Mouse (Mus musculus): ENCODE measurements around the gene Arntl. TPM values are rescaled to one million over a fixed set of nuclear protein-coding genes. Genes with fewer than 3 reads are reported as not detected.
A peak's percentile ranks its signal among the peaks of the same experiment; 100 is the strongest.

Arntl gene
- polyA plus RNA-seq (2014; fragmentation: Nextera tagmentation; extraction: Ambion mirVana): 12.3 and 14.1 TPM in 2 replicates

DNA sequence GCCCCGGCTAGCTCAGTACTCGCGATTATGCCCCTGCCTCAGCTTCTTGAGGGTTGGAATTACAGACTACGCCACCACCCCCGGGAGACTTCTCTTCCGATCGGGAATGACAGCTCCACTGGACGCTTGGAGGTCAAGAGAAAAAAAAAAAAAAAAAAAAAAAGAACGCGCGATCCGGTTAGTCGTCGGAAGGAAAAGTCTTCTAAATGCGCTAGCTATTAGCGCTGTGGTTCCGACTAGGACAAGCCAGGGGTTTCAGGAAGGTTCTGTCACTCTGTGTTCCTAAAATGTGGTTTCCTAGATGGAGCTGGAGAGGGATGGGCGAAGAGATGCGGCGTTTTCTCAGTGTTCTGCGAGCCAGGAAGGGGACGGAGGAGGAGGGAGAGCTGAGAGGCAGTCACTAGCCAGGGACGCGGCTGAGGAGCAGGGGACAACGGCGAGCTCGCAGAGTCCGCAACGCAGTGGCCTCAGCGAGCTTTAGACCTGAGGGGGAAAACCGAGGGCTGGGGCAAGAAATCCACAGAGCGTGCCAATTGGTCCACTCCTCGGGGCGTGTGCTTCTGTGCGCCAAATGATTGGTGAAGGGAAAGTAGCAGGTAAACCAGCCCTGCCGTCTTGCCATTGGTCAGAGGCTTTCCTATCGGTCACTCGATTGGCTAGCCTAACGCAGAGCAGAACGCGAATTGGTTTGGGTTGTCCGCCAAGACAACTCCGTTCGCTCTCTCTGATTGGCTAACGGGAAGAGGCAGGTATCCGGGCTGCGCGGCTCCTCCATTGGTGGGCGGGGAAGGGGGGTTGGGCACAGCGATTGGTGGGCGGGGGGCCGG lies at the start of gene Arntl:
Gene Arntl (plus strand): TSS at position 822 of the 827 bp plus-strand sequence.
- peak within 1 kb of the TSS; percentile 80 for H3K4me2 ChIP-seq (ENCODE audit: low read length)
- peaks cover 9% of the 10 kb centered on the region for H3K4me1 ChIP-seq (ENCODE audit: control insufficient read depth, insufficient read depth, low read length)
- H3K27ac ChIP-seq (ENCODE audit: low read depth, low read length): peak within 1 kb of the TSS; percentile 68; the same call in 1 of the 2 replicates
- H3K36me3 ChIP-seq (ENCODE audit: control insufficient read depth, insufficient read depth, low read length): no peaks in the 10 kb centered on the region
- DNase-seq (ENCODE audit: low spot score) (peak; percentile 100), ATAC-seq (peak; percentile 98)
- WGBS: under 1% methylated on average over 52 of the region's 52 CpGs
- peak within 1 kb of the TSS; percentile 74 for H3K9ac ChIP-seq (ENCODE audit: low read length)
- H3K4me3 ChIP-seq (ENCODE audit: low read depth, low read length): peak within 1 kb of the TSS; percentile 74
- no peaks in the 10 kb centered on the region for H3K9me3 ChIP-seq (replicated peaks; ENCODE audit: control insufficient read depth, low read length)
- H3K27me3 ChIP-seq (replicated peaks; ENCODE audit: control insufficient read depth, insufficient read depth, low read length): peaks cover 18% of the 10 kb centered on the region

DNA sequence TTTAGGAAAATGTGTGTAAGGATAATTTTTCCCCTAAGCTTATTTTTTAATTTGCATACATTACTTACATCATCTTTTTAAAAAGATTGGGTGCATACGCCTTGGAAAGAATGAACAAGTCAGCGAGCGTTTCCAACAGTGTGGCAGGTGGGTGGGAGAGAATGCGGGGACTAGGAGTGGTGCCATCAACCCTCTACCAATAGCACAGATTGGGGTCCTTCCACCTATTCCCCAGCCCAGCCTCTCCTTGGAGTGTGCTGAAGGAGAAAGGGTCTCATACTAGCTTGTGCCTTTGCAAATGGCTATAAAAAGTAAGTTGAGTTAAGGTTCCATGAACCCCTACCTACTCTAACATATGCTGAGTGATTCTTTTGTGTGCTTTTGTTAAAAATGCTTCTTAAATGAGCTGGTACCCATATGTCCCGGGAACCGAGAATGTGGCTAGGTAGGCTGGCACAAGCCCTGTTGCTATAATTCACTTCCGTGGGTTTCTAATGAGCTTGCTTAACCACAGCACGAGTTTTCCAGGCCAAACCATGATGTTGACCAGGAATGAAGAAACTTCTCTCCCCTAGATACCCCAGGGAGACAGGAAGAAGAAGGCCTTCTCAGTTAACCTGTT lies 46.1 kb upstream of the Arntl start:
- H3K4me2 ChIP-seq (ENCODE audit: low read length): no peak overlapping the region
- H3K36me3 ChIP-seq (ENCODE audit: control insufficient read depth, insufficient read depth, low read length): no peaks in the 10 kb centered on the region
- H3K4me1 ChIP-seq (ENCODE audit: control insufficient read depth, insufficient read depth, low read length): peaks cover 6% of the 10 kb centered on the region; the same call in 1 of the 2 replicates
- ATAC-seq (no peak), DNase-seq (ENCODE audit: low spot score) (no peak)
- no peaks in the 10 kb centered on the region for H3K9me3 ChIP-seq (replicated peaks; ENCODE audit: control insufficient read depth, low read length)
- H3K9ac ChIP-seq (ENCODE audit: low read length): no peak overlapping the region
- no peak overlapping the region for H3K27ac ChIP-seq (ENCODE audit: low read depth, low read length)
- 89% methylated on average over 8 of the region's 8 CpGs for WGBS
- H3K27me3 ChIP-seq (replicated peaks; ENCODE audit: control insufficient read depth, insufficient read depth, low read length): no peaks in the 10 kb centered on the region
- no peak overlapping the region for H3K4me3 ChIP-seq (ENCODE audit: low read depth, low read length)

DNA sequence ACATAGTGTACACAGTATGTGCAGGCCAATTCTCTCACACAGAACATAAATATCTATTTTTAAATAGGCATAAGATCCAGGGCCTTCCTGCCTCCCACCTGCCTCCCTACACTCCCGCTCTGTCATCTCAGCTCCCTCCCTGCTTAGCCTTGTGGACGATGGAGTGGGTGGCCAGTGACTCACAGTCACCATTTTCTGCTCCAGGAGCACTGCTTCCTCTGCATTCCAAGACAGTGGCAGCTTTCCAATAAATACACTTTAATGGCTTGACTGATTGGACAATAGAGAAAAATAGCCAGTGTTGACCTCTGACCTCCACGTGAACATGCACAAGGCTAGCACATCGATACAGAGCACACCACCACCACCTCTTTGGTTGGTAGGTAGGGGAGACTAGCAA lies 42.5 kb upstream of the Arntl start:
- 85% methylated on average over 4 of the region's 4 CpGs for WGBS
- Histone ChIP-seq H3K36me3 (ENCODE audit: control insufficient read depth, insufficient read depth, low read length) (no peaks in the 10 kb centered on the region), H3K4me2 (ENCODE audit: low read length) (no peak overlapping the region), H3K27me3 (replicated peaks; ENCODE audit: control insufficient read depth, insufficient read depth, low read length) (no peaks in the 10 kb centered on the region), H3K27ac (ENCODE audit: low read depth, low read length) (no peak overlapping the region), H3K4me3 (ENCODE audit: low read depth, low read length) (no peak overlapping the region), H3K9me3 (replicated peaks; ENCODE audit: control insufficient read depth, low read length) (no peaks in the 10 kb centered on the region), H3K4me1 (ENCODE audit: control insufficient read depth, insufficient read depth, low read length) (no peaks in the 10 kb centered on the region), H3K9ac (ENCODE audit: low read length) (no peak overlapping the region)
- DNase-seq (ENCODE audit: low spot score): no peak
- no peak for ATAC-seq

DNA sequence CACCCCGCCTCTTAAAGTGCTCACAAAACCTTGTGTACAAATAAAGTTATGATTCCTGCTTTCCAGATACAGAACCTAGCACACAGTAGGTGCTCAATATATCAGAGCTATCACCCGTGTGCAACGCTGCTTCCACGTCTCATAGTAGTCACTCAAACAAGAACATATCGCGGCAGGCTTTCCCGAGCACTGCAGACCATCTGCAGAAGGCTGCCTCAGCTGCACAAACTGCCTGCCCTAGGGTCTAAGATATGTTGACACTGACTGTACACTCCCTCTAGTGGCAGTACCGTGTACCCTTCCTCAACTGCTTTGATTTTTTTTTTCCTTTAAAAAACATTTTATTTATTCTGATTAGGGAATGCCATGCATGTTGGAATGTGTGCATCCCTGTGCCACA lies 40.2 kb upstream of the Arntl start:
- no peak overlapping the region for H3K4me3 ChIP-seq (ENCODE audit: low read depth, low read length)
- H3K36me3 ChIP-seq (ENCODE audit: control insufficient read depth, insufficient read depth, low read length): no peaks in the 10 kb centered on the region
- H3K9ac ChIP-seq (ENCODE audit: low read length): no peak overlapping the region
- H3K9me3 ChIP-seq (replicated peaks; ENCODE audit: control insufficient read depth, low read length): no peaks in the 10 kb centered on the region
- H3K4me1 ChIP-seq (ENCODE audit: control insufficient read depth, insufficient read depth, low read length): no peaks in the 10 kb centered on the region
- DNase-seq (ENCODE audit: low spot score): peak; percentile 85
- WGBS: 49% methylated on average over 8 of the region's 8 CpGs
- no peak overlapping the region for H3K4me2 ChIP-seq (ENCODE audit: low read length)
- no peaks in the 10 kb centered on the region for H3K27me3 ChIP-seq (replicated peaks; ENCODE audit: control insufficient read depth, insufficient read depth, low read length)
- ATAC-seq: peak; percentile 67; the same call in 1 of the 2 replicates
- no peak overlapping the region for H3K27ac ChIP-seq (ENCODE audit: low read depth, low read length)

DNA sequence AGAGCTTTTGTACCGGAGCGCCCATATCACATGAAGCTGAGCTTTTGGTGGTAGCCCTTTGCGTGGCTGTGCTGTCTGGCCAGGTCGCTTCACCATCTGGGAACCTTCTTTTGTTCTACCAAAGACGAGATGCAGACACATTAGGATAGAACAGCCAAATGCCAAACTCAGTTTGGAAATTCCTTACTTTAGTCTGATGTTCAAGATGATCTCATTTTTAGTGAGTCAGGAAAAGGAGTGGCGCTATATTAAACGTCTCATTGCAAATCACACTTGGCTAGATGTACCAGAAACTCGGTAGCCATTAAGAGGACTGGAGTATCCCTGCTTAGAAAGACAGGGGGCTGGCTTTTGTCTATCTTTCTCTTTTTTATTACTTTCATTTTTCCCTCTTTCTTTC lies 38.7 kb upstream of the Arntl start:
- H3K9me3 ChIP-seq (replicated peaks; ENCODE audit: control insufficient read depth, low read length): no peaks in the 10 kb centered on the region
- H3K9ac ChIP-seq (ENCODE audit: low read length): no peak overlapping the region
- no peak for ATAC-seq
- no peaks in the 10 kb centered on the region for H3K36me3 ChIP-seq (ENCODE audit: control insufficient read depth, insufficient read depth, low read length)
- DNase-seq (ENCODE audit: low spot score): no peak
- no peaks in the 10 kb centered on the region for H3K4me1 ChIP-seq (ENCODE audit: control insufficient read depth, insufficient read depth, low read length)
- H3K4me2 ChIP-seq (ENCODE audit: low read length): no peak overlapping the region
- 83% methylated on average over 8 of the region's 8 CpGs for WGBS
- no peak overlapping the region for H3K27ac ChIP-seq (ENCODE audit: low read depth, low read length)
- H3K27me3 ChIP-seq (replicated peaks; ENCODE audit: control insufficient read depth, insufficient read depth, low read length): no peaks in the 10 kb centered on the region
- H3K4me3 ChIP-seq (ENCODE audit: low read depth, low read length): no peak overlapping the region

DNA sequence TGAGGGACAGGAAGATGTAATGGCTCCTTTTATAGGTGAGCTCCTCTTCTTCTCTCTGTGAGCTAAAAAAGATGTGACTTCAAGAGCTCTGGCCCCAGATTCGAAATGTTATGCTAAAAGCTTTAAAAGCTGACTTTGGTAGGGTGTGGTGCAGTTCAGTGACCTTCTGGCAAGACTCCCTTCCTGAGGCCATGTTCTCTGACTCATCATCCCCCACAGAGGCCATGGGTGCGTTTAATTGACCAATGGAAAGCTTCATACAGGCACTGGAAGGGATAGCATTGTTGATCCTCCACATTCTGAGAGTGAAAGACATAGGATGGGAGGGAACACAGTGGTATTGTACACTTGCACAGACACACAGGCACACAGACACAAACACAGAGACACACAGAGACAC lies 34.8 kb upstream of the Arntl start:
- H3K9ac ChIP-seq (ENCODE audit: low read length): no peak overlapping the region
- DNase-seq (ENCODE audit: low spot score) (no peak), ATAC-seq (no peak)
- no peaks in the 10 kb centered on the region for H3K27me3 ChIP-seq (replicated peaks; ENCODE audit: control insufficient read depth, insufficient read depth, low read length)
- no peaks in the 10 kb centered on the region for H3K36me3 ChIP-seq (ENCODE audit: control insufficient read depth, insufficient read depth, low read length)
- no peak overlapping the region for H3K4me2 ChIP-seq (ENCODE audit: low read length)
- H3K27ac ChIP-seq (ENCODE audit: low read depth, low read length): no peak overlapping the region
- H3K4me3 ChIP-seq (ENCODE audit: low read depth, low read length): no peak overlapping the region
- no peaks in the 10 kb centered on the region for H3K9me3 ChIP-seq (replicated peaks; ENCODE audit: control insufficient read depth, low read length)
- WGBS: 74% methylated on average over 2 of the region's 2 CpGs
- no peaks in the 10 kb centered on the region for H3K4me1 ChIP-seq (ENCODE audit: control insufficient read depth, insufficient read depth, low read length)

DNA sequence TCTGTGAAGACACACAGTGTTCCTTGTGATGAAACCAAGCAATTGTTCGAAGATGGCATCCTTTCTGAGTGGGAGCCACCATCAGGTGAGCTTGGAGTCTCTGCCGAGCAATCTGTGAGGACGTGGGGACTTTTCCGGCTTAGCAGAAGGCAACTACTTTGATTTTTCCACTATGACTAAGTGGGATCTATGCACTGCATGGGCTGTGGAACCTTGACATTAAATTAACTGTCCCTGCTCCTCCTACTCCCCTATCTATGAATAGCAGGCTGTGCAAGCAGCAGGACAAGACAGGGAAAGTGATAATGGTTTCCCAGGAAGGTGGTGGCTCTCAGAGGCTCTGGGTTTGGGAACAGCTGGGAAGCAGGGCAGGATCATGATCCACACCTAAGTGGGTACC lies 31.8 kb upstream of the Arntl start:
- Histone ChIP-seq H3K9ac (ENCODE audit: low read length) (no peak overlapping the region), H3K27ac (ENCODE audit: low read depth, low read length) (no peak overlapping the region), H3K4me2 (ENCODE audit: low read length) (no peak overlapping the region), H3K4me1 (ENCODE audit: control insufficient read depth, insufficient read depth, low read length) (no peaks in the 10 kb centered on the region), H3K36me3 (ENCODE audit: control insufficient read depth, insufficient read depth, low read length) (no peaks in the 10 kb centered on the region), H3K9me3 (replicated peaks; ENCODE audit: control insufficient read depth, low read length) (no peaks in the 10 kb centered on the region), H3K4me3 (ENCODE audit: low read depth, low read length) (no peak overlapping the region), H3K27me3 (replicated peaks; ENCODE audit: control insufficient read depth, insufficient read depth, low read length) (no peaks in the 10 kb centered on the region)
- DNase-seq (ENCODE audit: low spot score): no peak
- ATAC-seq: no peak
- WGBS: 90% methylated on average over 4 of the region's 4 CpGs

DNA sequence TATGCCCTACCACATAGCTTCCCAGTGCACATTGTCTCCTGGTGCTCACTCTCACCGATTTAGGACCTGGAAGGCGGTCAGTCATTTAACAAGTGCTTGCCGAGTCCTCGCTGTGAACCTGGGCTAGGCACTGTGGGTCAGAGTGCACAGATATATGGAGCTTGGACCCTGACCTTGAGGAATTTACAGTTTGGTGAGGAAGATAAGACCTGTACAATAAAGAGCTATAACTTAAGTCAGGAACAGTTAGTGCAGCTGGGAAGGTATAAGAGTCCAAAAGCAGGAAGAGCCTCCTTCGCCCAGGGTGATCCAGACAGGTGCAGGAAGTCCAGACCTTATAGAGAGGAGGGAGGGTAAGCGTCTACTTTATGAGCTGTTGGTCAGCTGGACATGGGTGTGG lies 29.2 kb upstream of the Arntl start:
- 95% methylated on average over 6 of the region's 6 CpGs for WGBS
- Histone ChIP-seq H3K36me3 (ENCODE audit: control insufficient read depth, insufficient read depth, low read length) (no peaks in the 10 kb centered on the region), H3K27me3 (replicated peaks; ENCODE audit: control insufficient read depth, insufficient read depth, low read length) (no peaks in the 10 kb centered on the region), H3K9ac (ENCODE audit: low read length) (no peak overlapping the region), H3K4me2 (ENCODE audit: low read length) (no peak overlapping the region), H3K27ac (ENCODE audit: low read depth, low read length) (no peak overlapping the region), H3K9me3 (replicated peaks; ENCODE audit: control insufficient read depth, low read length) (no peaks in the 10 kb centered on the region), H3K4me3 (ENCODE audit: low read depth, low read length) (no peak overlapping the region), H3K4me1 (ENCODE audit: control insufficient read depth, insufficient read depth, low read length) (peaks cover 2% of the 10 kb centered on the region; the same call in 1 of the 2 replicates)
- no peak for ATAC-seq
- no peak for DNase-seq (ENCODE audit: low spot score)

DNA sequence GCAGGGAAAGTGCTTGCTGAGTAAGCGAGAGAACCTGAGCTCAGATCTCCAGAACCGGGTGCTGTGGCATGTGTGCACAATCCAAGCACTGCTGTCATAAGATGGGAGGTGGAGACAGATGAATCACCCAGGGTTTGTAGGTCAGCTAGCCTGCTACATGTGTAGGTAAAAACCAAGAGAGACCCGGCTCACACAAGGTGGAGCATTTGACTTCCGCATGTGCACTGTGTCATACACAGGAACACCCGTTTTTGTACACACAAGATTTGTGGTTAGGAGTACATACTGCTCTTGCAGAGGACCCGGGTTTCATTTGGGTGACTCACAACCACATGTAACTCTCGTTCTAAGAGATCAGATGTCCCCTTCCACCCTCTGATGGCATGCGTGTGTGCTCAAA lies 23.5 kb upstream of the Arntl start:
- H3K4me1 ChIP-seq (ENCODE audit: control insufficient read depth, insufficient read depth, low read length): peaks cover 2% of the 10 kb centered on the region; the same call in 1 of the 2 replicates
- no peak overlapping the region for H3K27ac ChIP-seq (ENCODE audit: low read depth, low read length)
- no peak for ATAC-seq
- no peak overlapping the region for H3K9ac ChIP-seq (ENCODE audit: low read length)
- no peaks in the 10 kb centered on the region for H3K27me3 ChIP-seq (replicated peaks; ENCODE audit: control insufficient read depth, insufficient read depth, low read length)
- 91% methylated on average over 8 of the region's 8 CpGs for WGBS
- no peak overlapping the region for H3K4me2 ChIP-seq (ENCODE audit: low read length)
- no peak overlapping the region for H3K4me3 ChIP-seq (ENCODE audit: low read depth, low read length)
- no peak for DNase-seq (ENCODE audit: low spot score)
- no peaks in the 10 kb centered on the region for H3K36me3 ChIP-seq (ENCODE audit: control insufficient read depth, insufficient read depth, low read length)
- no peaks in the 10 kb centered on the region for H3K9me3 ChIP-seq (replicated peaks; ENCODE audit: control insufficient read depth, low read length)
